Mouse (Mus musculus): ENCODE data around the gene Olfr1360. TPM values are rescaled to one million over a fixed set of nuclear protein-coding genes. Genes with fewer than 3 reads are reported as not detected.
"Not testable (repeated sequence)": the region's sequence is repeated elsewhere in the genome, so short reads cannot be mapped to it uniquely, and the experiment has no call there.

Olfr1360 gene
- polyA plus RNA-seq (2014; fragmentation: Nextera tagmentation; extraction: Ambion mirVana), result not detected in 2 replicates

DNA sequence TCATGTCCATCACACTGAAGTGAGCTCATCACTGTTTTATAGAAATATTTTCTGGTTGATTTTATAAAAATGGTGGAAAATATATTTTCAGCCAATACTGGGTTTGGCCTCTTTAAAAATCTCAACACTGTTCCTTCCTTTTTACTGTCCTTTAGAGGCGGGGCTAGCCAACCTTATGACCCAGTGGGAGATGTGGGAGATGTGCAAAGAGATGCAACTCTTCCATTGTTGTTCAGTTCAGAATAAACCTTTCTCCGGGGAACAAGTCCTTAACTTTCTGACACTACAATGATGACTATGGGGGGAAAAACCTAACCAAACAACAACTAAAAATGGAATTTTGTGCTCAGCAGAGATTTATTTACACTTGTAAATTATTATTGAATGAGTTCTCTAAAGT is at the start of gene Olfr1360:
Olfr1360 (minus strand) TSS at position 101 of the 400 bp plus-strand sequence.
- WGBS, result 79% methylated on average over 2 of the region's 2 CpGs
- Histone ChIP-seq H3K4me2 (replicated peaks; ENCODE audit: low read depth, low read length) (no peak within 1 kb of the TSS), H3K36me3 (ENCODE audit: control insufficient read depth, insufficient read depth, low read length) (no peaks in the 10 kb centered on the region), H3K4me3 (ENCODE audit: low read length) (no peak within 1 kb of the TSS), H3K27me3 (ENCODE audit: control insufficient read depth, insufficient read depth, low read length) (no peaks in the 10 kb centered on the region), H3K9me3 (ENCODE audit: control insufficient read depth, low read length) (no peaks in the 10 kb centered on the region), H3K27ac (ENCODE audit: low read depth, low read length) (no peak within 1 kb of the TSS), H3K9ac (ENCODE audit: low read depth, low read length) (no peak within 1 kb of the TSS), H3K4me1 (ENCODE audit: control insufficient read depth, insufficient read depth, low read length) (no peaks in the 10 kb centered on the region)
- no peak for ATAC-seq (ENCODE audit: low FRiP score, low TSS enrichment)

DNA sequence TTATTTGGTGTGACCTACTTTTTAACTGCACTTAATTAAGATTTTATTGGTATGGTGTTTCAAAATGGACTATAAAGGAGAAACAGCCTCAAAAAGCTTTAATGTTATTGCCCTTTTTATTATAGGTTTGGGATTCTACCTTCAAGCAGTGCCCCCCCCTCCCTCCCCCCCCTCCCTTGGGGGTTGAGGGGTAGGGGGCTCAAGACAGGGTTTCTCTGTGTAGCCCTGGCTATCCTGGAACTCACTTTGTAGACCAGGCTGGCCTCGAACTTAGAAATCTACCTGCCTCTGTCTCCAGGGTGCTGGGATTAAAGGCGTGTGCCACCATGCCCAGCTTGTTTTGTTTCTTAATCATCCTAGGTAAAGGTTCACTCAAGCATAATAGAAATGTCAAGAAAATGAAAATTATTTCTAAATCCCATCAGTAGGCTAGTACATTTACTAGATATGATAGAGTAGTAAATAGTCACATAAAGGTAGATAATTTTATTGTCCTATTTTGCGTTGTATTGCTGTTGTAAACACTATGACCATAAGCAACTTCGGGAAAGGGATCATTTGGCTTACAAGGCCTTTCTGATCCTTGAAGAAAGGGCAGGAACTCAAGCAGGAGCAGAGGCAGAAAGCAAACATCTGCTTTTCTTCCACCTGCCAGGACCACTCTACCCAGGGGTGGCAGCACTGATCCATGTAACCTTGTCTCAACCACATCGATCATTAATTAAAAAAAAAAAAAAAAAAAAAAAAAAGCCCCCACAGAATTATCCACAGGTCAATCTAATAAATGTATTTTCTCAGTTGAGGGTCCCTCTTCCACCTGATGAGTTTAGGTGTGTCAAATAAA is 46.0 kb upstream of the Olfr1360 start:
- peak overlapping the region; percentile 36 for H3K4me2 ChIP-seq (replicated peaks; ENCODE audit: low read depth, low read length)
- H3K4me1 ChIP-seq (ENCODE audit: control insufficient read depth, insufficient read depth, low read length), result peaks cover 15% of the 10 kb centered on the region; the same call in 1 of the 2 replicates
- H3K27me3 ChIP-seq (ENCODE audit: control insufficient read depth, insufficient read depth, low read length), result no peaks in the 10 kb centered on the region
- H3K27ac ChIP-seq (ENCODE audit: low read depth, low read length), result peak overlapping the region; percentile 57; the same call in 1 of the 2 replicates
- H3K9me3 ChIP-seq (ENCODE audit: control insufficient read depth, low read length), result no peaks in the 10 kb centered on the region
- no peak overlapping the region for H3K4me3 ChIP-seq (ENCODE audit: low read length)
- WGBS, result 27% methylated on average over 5 of the region's 5 CpGs
- no peak for ATAC-seq (ENCODE audit: low FRiP score, low TSS enrichment)
- H3K36me3 ChIP-seq (ENCODE audit: control insufficient read depth, insufficient read depth, low read length), result no peaks in the 10 kb centered on the region
- H3K9ac ChIP-seq (ENCODE audit: low read depth, low read length), result peak overlapping the region; percentile 66; the same call in 1 of the 2 replicates

GRCm38 (mm10) chr13:21722373-21722925 is 45.2 kb upstream of the Olfr1360 start:
- peak overlapping the region; percentile 24; the same call in 1 of the 2 replicates for H3K4me3 ChIP-seq (ENCODE audit: low read length)
- no peaks in the 10 kb centered on the region for H3K9me3 ChIP-seq (ENCODE audit: control insufficient read depth, low read length)
- 0 out of 2 replicates have a peak, but pooled peaks have one; percentile 3 for ATAC-seq (ENCODE audit: low FRiP score, low TSS enrichment)
- H3K27ac ChIP-seq (ENCODE audit: low read depth, low read length), result peak overlapping the region; percentile 89
- peak overlapping the region; percentile 66 for H3K9ac ChIP-seq (ENCODE audit: low read depth, low read length)
- no peaks in the 10 kb centered on the region for H3K36me3 ChIP-seq (ENCODE audit: control insufficient read depth, insufficient read depth, low read length)
- H3K27me3 ChIP-seq (ENCODE audit: control insufficient read depth, insufficient read depth, low read length), result no peaks in the 10 kb centered on the region
- 2% methylated on average over 11 of the region's 11 CpGs for WGBS
- H3K4me1 ChIP-seq (ENCODE audit: control insufficient read depth, insufficient read depth, low read length), result peaks cover 13% of the 10 kb centered on the region; the same call in 1 of the 2 replicates
- peak overlapping the region; percentile 36 for H3K4me2 ChIP-seq (replicated peaks; ENCODE audit: low read depth, low read length)

DNA sequence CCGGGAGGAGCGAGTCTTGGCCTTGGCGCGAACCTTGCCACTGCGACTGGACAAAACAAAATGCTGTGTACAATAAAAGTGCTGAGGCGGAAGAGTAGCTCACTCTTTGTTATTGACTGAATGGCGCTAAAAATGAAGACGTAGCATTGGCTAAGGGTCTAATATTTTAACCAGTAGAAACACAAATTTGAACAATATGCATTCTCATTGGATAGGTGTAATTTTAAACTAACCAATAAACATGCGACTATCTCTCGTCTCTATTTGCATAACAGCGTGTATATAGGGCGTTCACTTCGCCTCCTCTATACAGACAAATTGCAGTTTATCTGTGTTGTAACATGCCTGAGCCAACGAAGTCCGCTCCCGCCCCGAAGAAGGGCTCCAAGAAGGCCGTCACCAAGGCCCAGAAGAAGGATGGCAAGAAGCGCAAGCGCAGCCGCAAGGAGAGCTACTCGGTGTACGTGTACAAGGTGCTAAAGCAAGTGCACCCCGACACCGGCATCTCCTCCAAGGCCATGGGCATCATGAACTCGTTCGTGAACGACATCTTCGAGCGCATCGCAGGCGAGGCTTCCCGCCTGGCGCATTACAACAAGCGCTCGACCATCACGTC is 44.7 kb upstream of the Olfr1360 start, which contains the start of gene Hist1h2bm:
Hist1h2bm (plus strand) TSS at position 288 of the 616 bp plus-strand sequence.
- WGBS, result under 1% methylated on average over 37 of the region's 37 CpGs
- Histone ChIP-seq H3K4me3 (ENCODE audit: low read length) (peak within 1 kb of the TSS; percentile 36; the same call in 1 of the 2 replicates), H3K4me1 (ENCODE audit: control insufficient read depth, insufficient read depth, low read length) (peaks cover 13% of the 10 kb centered on the region; the same call in 1 of the 2 replicates), H3K9ac (ENCODE audit: low read depth, low read length) (peak within 1 kb of the TSS; percentile 66), H3K4me2 (replicated peaks; ENCODE audit: low read depth, low read length) (peak within 1 kb of the TSS; percentile 56), H3K27ac (ENCODE audit: low read depth, low read length) (peak within 1 kb of the TSS; percentile 97)
- H3K36me3 ChIP-seq (ENCODE audit: control insufficient read depth, insufficient read depth, low read length); H3K9me3 ChIP-seq (ENCODE audit: control insufficient read depth, low read length); H3K27me3 ChIP-seq (ENCODE audit: control insufficient read depth, insufficient read depth, low read length): not testable (repeated sequence)
- peak; percentile 98 for ATAC-seq (ENCODE audit: low FRiP score, low TSS enrichment)

DNA sequence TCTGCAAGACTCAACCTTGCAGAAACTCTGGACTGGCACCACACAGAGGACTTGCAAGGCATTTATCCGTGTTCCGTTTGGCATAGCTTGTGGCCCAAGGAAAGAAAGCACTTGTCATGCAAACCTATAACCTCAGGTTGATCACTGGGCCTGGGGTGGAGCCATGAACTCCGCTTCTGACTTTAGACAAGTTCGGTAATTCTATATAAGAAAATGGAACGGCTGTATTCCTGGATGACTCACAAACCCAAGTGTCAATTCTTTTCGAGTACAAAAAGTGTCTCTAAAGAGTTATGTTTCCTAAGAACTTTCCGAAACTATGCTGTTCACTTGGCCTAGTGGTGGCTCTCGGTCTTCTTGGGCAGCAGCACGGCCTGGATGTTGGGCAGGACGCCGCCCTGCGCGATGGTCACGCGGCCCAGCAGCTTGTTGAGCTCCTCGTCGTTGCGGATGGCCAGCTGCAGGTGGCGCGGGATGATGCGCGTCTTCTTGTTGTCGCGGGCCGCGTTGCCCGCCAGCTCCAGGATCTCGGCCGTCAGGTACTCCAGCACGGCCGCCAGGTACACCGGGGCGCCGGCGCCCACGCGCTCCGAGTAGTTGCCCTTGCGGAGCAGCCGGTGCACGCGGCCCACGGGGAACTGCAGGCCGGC is 44.0 kb upstream of the Olfr1360 start:
- 3% methylated on average over 15 of the region's 44 CpGs for WGBS
- peak; percentile 20 for ATAC-seq (ENCODE audit: low FRiP score, low TSS enrichment)
- not testable (repeated sequence) for H3K9me3 ChIP-seq (ENCODE audit: control insufficient read depth, low read length); H3K27me3 ChIP-seq (ENCODE audit: control insufficient read depth, insufficient read depth, low read length); H3K36me3 ChIP-seq (ENCODE audit: control insufficient read depth, insufficient read depth, low read length)
- Histone ChIP-seq H3K4me1 (ENCODE audit: control insufficient read depth, insufficient read depth, low read length) (peaks cover 13% of the 10 kb centered on the region; the same call in 1 of the 2 replicates), H3K9ac (ENCODE audit: low read depth, low read length) (peak overlapping the region; percentile 66), H3K4me2 (replicated peaks; ENCODE audit: low read depth, low read length) (peak overlapping the region; percentile 56), H3K27ac (ENCODE audit: low read depth, low read length) (peak overlapping the region; percentile 97), H3K4me3 (ENCODE audit: low read length) (peak overlapping the region; percentile 36; the same call in 1 of the 2 replicates)

DNA sequence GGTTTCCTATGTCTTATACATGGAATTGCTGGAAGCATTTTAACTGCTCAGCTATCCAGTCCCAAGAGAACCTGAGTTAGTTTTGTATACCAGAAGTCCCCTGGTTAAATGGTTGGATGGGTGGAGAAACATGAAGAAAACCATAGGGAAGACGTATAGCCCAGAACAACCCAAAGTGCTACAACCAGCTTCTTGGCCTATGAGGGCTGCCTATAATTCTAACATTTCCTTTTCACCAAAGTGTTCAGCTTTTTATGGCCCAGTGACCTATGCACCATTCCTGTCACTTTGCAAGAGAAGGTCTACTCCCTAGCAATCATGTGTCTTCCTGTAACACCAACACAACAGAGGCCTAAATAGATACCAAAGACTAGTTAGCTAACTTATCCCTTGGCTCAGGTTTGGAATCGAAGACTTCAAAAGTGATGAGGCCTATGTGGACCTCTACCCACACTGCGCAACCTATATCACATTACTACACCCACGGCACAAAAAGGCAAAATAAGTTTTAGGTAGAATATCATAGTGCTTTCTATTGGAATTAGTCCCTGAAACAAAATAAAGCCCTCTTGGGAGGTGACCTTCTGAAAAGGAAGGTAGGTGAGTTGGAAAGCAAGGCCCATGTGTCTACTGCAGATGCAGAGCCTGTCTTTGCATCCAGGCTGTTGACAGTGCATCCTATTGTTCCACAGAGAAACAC is 41.3 kb upstream of the Olfr1360 start:
- H3K9ac ChIP-seq (ENCODE audit: low read depth, low read length), result peak overlapping the region; percentile 82
- 53% methylated on average over 4 of the region's 4 CpGs for WGBS

GRCm38 (mm10) chr13:21717397-21718357 is 40.5 kb upstream of the Olfr1360 start, which contains the start of gene Hist1h3h:
Gene Hist1h3h, plus strand, starts transcription at chr13:21717659.
- H3K9ac ChIP-seq (ENCODE audit: low read depth, low read length), result peak within 1 kb of the TSS; percentile 82
- H3K4me2 ChIP-seq (replicated peaks; ENCODE audit: low read depth, low read length), result peak within 1 kb of the TSS; percentile 76
- not testable (repeated sequence) for H3K27me3 ChIP-seq (ENCODE audit: control insufficient read depth, insufficient read depth, low read length); H3K9me3 ChIP-seq (ENCODE audit: control insufficient read depth, low read length); H3K36me3 ChIP-seq (ENCODE audit: control insufficient read depth, insufficient read depth, low read length)
- peaks cover 13% of the 10 kb centered on the region; the same call in 1 of the 2 replicates for H3K4me1 ChIP-seq (ENCODE audit: control insufficient read depth, insufficient read depth, low read length)
- peak within 1 kb of the TSS; percentile 99 for H3K27ac ChIP-seq (ENCODE audit: low read depth, low read length)
- WGBS, result 1% methylated on average over 24 of the region's 56 CpGs
- peak within 1 kb of the TSS; percentile 52 for H3K4me3 ChIP-seq (ENCODE audit: low read length)
- peak; percentile 51 for ATAC-seq (ENCODE audit: low FRiP score, low TSS enrichment)

More for the DNA sequence above, 41.3 kb upstream of the Olfr1360 start:
- no peak for ATAC-seq (ENCODE audit: low FRiP score, low TSS enrichment)
- H3K4me2 ChIP-seq (replicated peaks; ENCODE audit: low read depth, low read length), result peak overlapping the region; percentile 73
- H3K4me1 ChIP-seq (ENCODE audit: control insufficient read depth, insufficient read depth, low read length), result peaks cover 13% of the 10 kb centered on the region; the same call in 1 of the 2 replicates
- peak overlapping the region; percentile 52 for H3K4me3 ChIP-seq (ENCODE audit: low read length)
- no peaks in the 10 kb centered on the region for H3K36me3 ChIP-seq (ENCODE audit: control insufficient read depth, insufficient read depth, low read length)
- H3K27me3 ChIP-seq (ENCODE audit: control insufficient read depth, insufficient read depth, low read length), result no peaks in the 10 kb centered on the region
- H3K27ac ChIP-seq (ENCODE audit: low read depth, low read length), result peak overlapping the region; percentile 95
- H3K9me3 ChIP-seq (ENCODE audit: control insufficient read depth, low read length), result no peaks in the 10 kb centered on the region
